Mouse (Mus musculus) lung, embryonic 14.5 days (tissue): ENCODE results near the gene Nrip2. TPM values are rescaled to one million over a fixed set of nuclear protein-coding genes. Genes with fewer than 3 reads are reported as not detected.

Experiments used
- ATAC-seq: fragments of 200-750 bp; cut with Nextera tagmentation; 2 replicates; pipeline ENCODE4 v1.8.0; 2017; ENCODE audit warnings: mild to moderate bottlenecking, moderate TSS enrichment, moderate library complexity; ENCODE audit not compliant: insufficient read depth
- DNase-seq: peaks from one replicate; pipeline ENCODE4 v3.0.0-alpha.2; 2015
- H3K27ac ChIP-seq: fragments of 300-500 bp; sonication (generic); 2 replicates; pipeline ENCODE4 v1.5.1; 2014; ENCODE audit warnings: low read depth, mild to moderate bottlenecking, moderate library complexity
- H3K27me3 ChIP-seq: fragments of 300-500 bp; sonication (generic); 2 replicates; pipeline ENCODE4 v1.6.1; 2014; ENCODE audit warnings: low read length, control low read depth; ENCODE audit not compliant: insufficient read depth
- H3K36me3 ChIP-seq: fragments of 300-500 bp; sonication (generic); 2 replicates; pipeline ENCODE4 v1.6.1; 2014; ENCODE audit warnings: control low read depth; ENCODE audit not compliant: insufficient read depth
- H3K4me1 ChIP-seq: fragments of 300-500 bp; sonication (generic); 2 replicates; pipeline ENCODE4 v1.6.1; 2014; ENCODE audit warnings: antibody characterized with exemption, control low read depth; ENCODE audit not compliant: insufficient read depth
- H3K4me2 ChIP-seq: fragments of 300-500 bp; sonication (generic); 2 replicates; pipeline ENCODE4 v1.6.1; 2014; ENCODE audit warnings: mild to moderate bottlenecking
- H3K4me3 ChIP-seq: fragments of 300-500 bp; sonication (generic); 2 replicates; pipeline ENCODE4 v1.5.1; 2014; ENCODE audit warnings: low read depth, low read length
- H3K9ac ChIP-seq: fragments of 300-500 bp; sonication (generic); 2 replicates; pipeline ENCODE4 v1.6.1; 2014
- H3K9me3 ChIP-seq: fragments of 300-500 bp; sonication (generic); 2 replicates; pipeline ENCODE4 v1.6.1; 2016; ENCODE audit warnings: low read depth, low read length, control low read depth
- CTCF ChIP-seq: IDR thresholded peaks from 2 replicates; pipeline ENCODE4 v1.5.1; 2016; ENCODE audit warnings: antibody characterized with exemption, low read depth
- WGBS: fragments of 180-500 bp; shearing (Covaris S2); extraction: QIAGEN DNeasy Blood & Tissue Kit; methylation state at CpG from one replicate; pipeline ENCODE4 v1.1.7; 2014; 5-methylcytosine and 5-hydroxymethylcytosine counted together
- polyA plus RNA-seq: library from polyadenylated mRNA; unstranded; fragments of >200 nt; fragmentation: Nextera tagmentation; extraction: Ambion mirVana; gene quantifications from 2 replicates; pipeline ENCODE4 v1.2.1, GENCODE M21; 2014

Nrip2 gene
- 3.4 and 4.3 TPM in 2 replicates for polyA plus RNA-seq

DNA sequence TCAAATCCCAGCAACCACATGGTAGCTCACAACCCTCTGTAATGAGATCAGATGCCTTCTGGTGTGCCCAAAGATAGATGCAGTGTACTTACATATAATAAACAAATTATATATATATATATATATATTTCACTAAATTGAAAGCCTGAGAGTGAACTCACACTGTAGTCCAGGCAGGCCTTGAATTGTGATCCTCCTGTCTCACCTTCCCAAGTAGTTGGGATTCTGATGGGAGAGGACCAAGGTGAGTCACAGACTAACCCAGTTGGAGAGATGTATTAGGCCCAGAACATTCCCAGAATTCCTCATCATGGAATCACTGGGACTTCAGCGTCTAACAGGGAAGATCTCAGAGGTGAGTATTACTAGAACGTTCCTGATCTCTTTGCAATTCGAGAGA, at the start of gene Nrip2:
Gene Nrip2, plus strand, starts transcription at position 301 of the 400 bp plus-strand sequence.
- Histone ChIP-seq H3K9ac (peak within 1 kb of the TSS; percentile 21), H3K36me3 (no peaks in the 10 kb centered on the region), H3K27ac (peak within 1 kb of the TSS; percentile 3; the same call in 1 of the 2 replicates), H3K4me3 (peak within 1 kb of the TSS; percentile 22), H3K4me2 (peak within 1 kb of the TSS; percentile 61), H3K9me3 (no peaks in the 10 kb centered on the region), H3K4me1 (no peaks in the 10 kb centered on the region), H3K27me3 (no peaks in the 10 kb centered on the region)
- ATAC-seq (no peak), DNase-seq (no peak)
- 60% methylated on average over 3 of the region's 3 CpGs for WGBS
- no peak for TF ChIP-seq CTCF

- Histone ChIP-seq H3K4me3 (no peak overlapping the region), H3K4me2 (no peak overlapping the region), H3K4me1 (0 out of 2 replicates have a peak, but pooled peaks cover 3% of the 10 kb centered on the region), H3K9ac (no peak overlapping the region), H3K9me3 (no peaks in the 10 kb centered on the region), H3K36me3 (peaks cover 13% of the 10 kb centered on the region; the same call in 1 of the 2 replicates), H3K27me3 (no peaks in the 10 kb centered on the region), H3K27ac (peak overlapping the region; percentile 69; the same call in 1 of the 2 replicates)
- no peak for DNase-seq
- TF ChIP-seq CTCF, result no peak
- 44% methylated on average over 7 of the region's 7 CpGs for WGBS
- ATAC-seq, result no peak
These were observed 49.4 kb upstream of the Nrip2 start for GRCm38 (mm10) chr6:128349711-128350110.

- Histone ChIP-seq H3K36me3 (peaks cover 38% of the 10 kb centered on the region), H3K4me1 (0 out of 2 replicates have a peak, but pooled peaks cover 3% of the 10 kb centered on the region), H3K27ac (no peak overlapping the region), H3K4me2 (peak overlapping the region; percentile 81), H3K4me3 (peak overlapping the region; percentile 74; the same call in 1 of the 2 replicates), H3K27me3 (no peaks in the 10 kb centered on the region), H3K9me3 (no peaks in the 10 kb centered on the region), H3K9ac (no peak overlapping the region)
- TF ChIP-seq CTCF, result no peak
- WGBS, result 50% methylated on average over 3 of the region's 3 CpGs
- DNase-seq (no peak), ATAC-seq (no peak)
These were observed 45.0 kb upstream of the Nrip2 start for GRCm38 (mm10) chr6:128354140-128354539.

DNA sequence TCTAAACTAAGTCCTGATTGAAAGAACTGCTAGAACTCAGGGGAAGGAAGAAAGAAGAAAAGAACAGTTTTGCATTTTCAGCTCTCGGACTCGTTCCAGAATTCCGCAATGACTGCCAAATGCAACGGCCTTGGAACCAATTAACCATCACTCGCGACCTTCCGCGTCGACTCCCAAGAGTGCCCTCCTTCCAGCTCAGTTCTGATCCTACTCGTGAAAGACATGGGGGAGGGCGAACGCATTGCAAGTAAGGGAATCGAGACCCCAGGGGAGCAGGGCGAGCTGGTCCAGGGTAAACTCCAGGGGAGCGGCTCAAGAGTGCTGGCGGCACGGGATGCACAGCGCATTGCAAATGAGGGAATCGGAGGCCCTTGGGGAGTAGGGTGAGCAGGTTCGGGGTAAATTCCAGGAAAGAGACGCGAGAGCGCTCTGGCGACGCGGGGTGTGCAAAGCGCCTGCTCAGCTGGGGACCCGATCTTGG, 43.9 kb upstream of the Nrip2 start:
- Histone ChIP-seq H3K36me3 (peaks cover 36% of the 10 kb centered on the region), H3K4me3 (peak overlapping the region; percentile 74), H3K27ac (peak overlapping the region; percentile 88), H3K9ac (peak overlapping the region; percentile 71), H3K4me1 (0 out of 2 replicates have a peak, but pooled peaks cover 3% of the 10 kb centered on the region), H3K4me2 (peak overlapping the region; percentile 81), H3K9me3 (no peaks in the 10 kb centered on the region), H3K27me3 (no peaks in the 10 kb centered on the region)
- ATAC-seq (peak; percentile 74), DNase-seq (peak; percentile 80)
- 0% methylated on average over 28 of the region's 28 CpGs for WGBS
- TF ChIP-seq CTCF, result no peak

DNA sequence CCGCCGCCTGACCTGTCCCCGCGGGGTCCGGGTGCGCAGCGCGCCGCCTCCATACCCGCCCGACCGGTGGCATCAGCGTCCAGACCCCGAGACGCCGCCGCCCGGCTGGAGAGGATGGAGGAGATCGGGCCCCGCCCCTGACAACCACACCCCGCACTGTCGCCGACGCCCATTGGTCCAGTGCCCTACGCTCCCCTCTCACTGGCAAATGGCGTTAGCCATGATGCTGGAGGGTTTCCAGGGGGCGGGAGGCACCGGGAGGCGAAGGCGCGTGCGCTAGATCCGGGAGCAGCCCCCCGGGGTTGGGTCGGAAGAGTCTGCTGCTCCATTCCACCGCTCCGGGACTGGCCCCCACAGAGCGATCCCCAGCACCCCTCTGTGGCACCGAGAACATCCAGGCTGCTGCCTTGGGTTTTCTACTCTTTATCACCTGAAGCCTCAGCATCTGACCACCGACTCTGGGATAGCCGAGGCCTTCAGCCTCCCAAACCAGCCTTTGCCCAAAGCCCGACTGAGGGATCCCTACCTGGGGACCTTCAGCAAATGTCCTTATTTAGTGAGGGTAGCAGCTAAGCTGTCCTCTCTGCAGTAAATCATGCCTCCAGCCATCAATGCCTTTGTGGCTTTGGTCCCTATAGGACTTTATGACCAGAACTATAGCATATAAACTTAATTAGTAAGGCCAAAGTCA, 43.2 kb upstream of the Nrip2 start, which contains the start of gene Tulp3:
Gene Tulp3, minus strand, starts transcription at position 126 of the 691 bp plus-strand sequence.
- no peak for TF ChIP-seq CTCF
- H3K36me3 ChIP-seq, result peaks cover 29% of the 10 kb centered on the region
- peak within 1 kb of the TSS; percentile 81 for H3K4me2 ChIP-seq
- peak within 1 kb of the TSS; percentile 71 for H3K9ac ChIP-seq
- H3K4me1 ChIP-seq, result 0 out of 2 replicates have a peak, but pooled peaks cover 3% of the 10 kb centered on the region
- ATAC-seq (peak; percentile 99), DNase-seq (peak; percentile 98)
- peak within 1 kb of the TSS; percentile 74 for H3K4me3 ChIP-seq
- WGBS, result under 1% methylated on average over 42 of the region's 42 CpGs
- H3K27me3 ChIP-seq, result no peaks in the 10 kb centered on the region
- peak within 1 kb of the TSS; percentile 88 for H3K27ac ChIP-seq
- H3K9me3 ChIP-seq, result no peaks in the 10 kb centered on the region

DNA sequence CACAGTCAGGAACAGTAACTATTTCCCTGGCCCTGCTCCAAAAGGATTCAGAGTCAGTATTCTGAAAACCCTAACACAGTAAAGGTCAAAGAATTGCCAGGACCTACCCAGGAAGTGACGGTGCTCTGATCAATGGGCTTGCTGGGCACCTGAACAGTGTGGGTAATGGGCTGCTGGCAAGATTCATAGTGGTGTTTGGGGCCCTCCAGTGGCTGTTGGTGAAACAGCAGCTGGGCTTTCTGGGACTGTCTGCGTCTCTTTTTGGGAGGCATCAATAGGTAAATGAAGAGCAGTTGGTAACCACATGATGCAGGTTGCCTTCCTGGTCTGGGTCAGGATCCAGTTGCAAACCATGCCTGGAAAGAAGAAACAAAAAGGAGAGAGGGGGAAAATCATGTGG, 40.1 kb upstream of the Nrip2 start:
- ATAC-seq, result no peak
- 31% methylated on average over 2 of the region's 2 CpGs for WGBS
- TF ChIP-seq CTCF, result peak; percentile 82

DNA sequence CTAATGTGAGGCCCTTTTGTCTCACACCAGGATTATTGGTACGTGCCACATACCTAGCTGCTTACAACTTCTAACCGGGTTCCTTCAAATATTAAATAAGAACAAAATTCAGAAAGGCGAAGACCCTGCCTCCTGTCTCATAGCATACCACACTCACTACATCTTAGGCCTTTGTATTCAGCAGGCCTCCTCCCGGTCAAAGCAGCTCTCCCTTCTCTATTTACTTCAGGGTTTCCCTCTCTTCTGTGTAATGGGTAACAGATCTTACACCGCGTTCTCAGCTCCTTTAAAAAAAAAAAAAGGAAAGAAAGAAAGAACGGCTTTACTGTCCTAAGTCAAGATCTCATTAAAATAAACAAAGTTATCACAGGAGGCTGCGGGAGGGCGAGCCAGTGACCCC, 37.2 kb upstream of the Nrip2 start:
- Histone ChIP-seq H3K36me3 (peaks cover 46% of the 10 kb centered on the region), H3K9me3 (no peaks in the 10 kb centered on the region), H3K4me3 (peak overlapping the region; percentile 88), H3K27ac (peak overlapping the region; percentile 96), H3K4me1 (peaks cover 20% of the 10 kb centered on the region), H3K27me3 (no peaks in the 10 kb centered on the region), H3K9ac (peak overlapping the region; percentile 90), H3K4me2 (peak overlapping the region; percentile 83)
- no peak for TF ChIP-seq CTCF
- ATAC-seq (no peak), DNase-seq (peak; percentile 30)
- WGBS, result 10% methylated on average over 9 of the region's 9 CpGs

More for the DNA sequence above, 40.1 kb upstream of the Nrip2 start:
- no peaks in the 10 kb centered on the region for H3K9me3 ChIP-seq
- H3K4me2 ChIP-seq, result no peak overlapping the region
- DNase-seq, result peak; percentile 72
- no peaks in the 10 kb centered on the region for H3K27me3 ChIP-seq
- no peak overlapping the region for H3K9ac ChIP-seq
- peaks cover 13% of the 10 kb centered on the region for H3K4me1 ChIP-seq
- peaks cover 29% of the 10 kb centered on the region for H3K36me3 ChIP-seq
- H3K4me3 ChIP-seq, result no peak overlapping the region
- H3K27ac ChIP-seq, result no peak overlapping the region
